Mouse (Mus musculus) CD8-positive naive resting alpha-beta T cell, adult 57 days (primary cell): Measurements from ENCODE around the gene D2hgdh. TPM values are rescaled to one million over a fixed set of nuclear protein-coding genes. Genes with fewer than 3 reads are reported as not detected.

ENCODE experiments used
- total RNA-seq: library from RNA; stranded (reverse); gene quantifications from one replicate; pipeline ENCODE4 v1.2.4, GENCODE M21; 2023

The D2hgdh gene
- 58.5 TPM for total RNA-seq

DNA sequence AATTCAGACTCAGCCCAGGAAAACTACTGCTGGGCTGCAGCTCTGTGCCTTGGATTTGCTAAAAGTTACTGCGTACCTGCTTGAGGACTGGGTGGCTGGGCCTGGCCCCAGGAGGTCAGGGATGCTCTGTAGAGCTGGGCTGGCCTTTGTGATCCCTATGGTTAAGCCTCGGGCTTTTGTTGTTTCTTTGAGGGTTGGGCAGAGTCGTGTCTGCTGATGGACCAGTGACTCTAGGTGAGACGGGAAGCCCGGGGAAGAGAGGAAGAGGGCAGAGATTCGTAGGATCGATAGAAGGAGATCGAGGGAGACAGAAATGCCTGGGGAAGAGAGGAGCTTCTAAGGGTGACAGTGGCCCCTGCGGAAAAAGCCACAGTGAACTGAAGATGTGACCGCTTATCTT lies at the start of gene D2hgdh:
D2hgdh (plus strand) TSS at position 301 of the 400 bp plus-strand sequence.

GRCm38 (mm10) chr1:93801741-93802238 lies 22.9 kb upstream of the D2hgdh start, which contains the start of gene Dtymk:
Gene Dtymk (minus strand): TSS chr1:93801934.

GRCm38 (mm10) chr1:93803556-93804507 lies 20.9 kb upstream of the D2hgdh start, which contains the start of gene Ing5:
Gene Ing5 (plus strand): TSS chr1:93803965.

DNA sequence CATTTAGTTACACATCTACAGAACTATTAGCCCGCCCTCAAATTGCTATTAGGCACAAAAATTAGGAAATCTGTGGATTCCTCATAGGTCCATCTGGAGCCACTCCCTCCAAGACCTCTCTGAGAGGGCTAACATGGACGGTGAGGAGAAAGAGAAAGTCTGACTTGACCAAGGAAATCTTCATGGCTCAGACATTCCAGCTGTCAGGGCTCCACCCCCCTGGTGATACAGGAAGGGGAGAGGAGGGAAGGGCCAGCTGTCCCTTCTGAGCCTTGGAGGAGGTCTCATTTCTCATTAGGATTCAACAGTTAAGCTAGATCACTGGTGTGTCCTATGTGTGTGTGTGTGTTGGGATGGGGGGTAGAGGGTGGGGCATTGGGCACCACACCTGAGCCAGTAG lies 36.3 kb downstream of the D2hgdh start, which contains the start of gene Gal3st2:
Gal3st2 (plus strand) TSS at position 259 of the 400 bp plus-strand sequence.

Other genes starting within 250 kb of the D2hgdh start
- gene Stk25, start 166.2 kb upstream of the D2hgdh start, total RNA-seq, result 118 TPM
- gene Bok, start 139.2 kb upstream of the D2hgdh start, total RNA-seq, result not detected
- 95.2 TPM for gene Atg4b, start 73.4 kb upstream of the D2hgdh start, total RNA-seq
- gene Thap4, start 70.0 kb upstream of the D2hgdh start, total RNA-seq, result 16.2 TPM
- gene Dtymk, start 23.0 kb upstream of the D2hgdh start, total RNA-seq, result 50.3 TPM
- 34.2 TPM for gene Ing5, start 20.9 kb upstream of the D2hgdh start, total RNA-seq
- gene Gal3st2, start 36.4 kb downstream of the D2hgdh start, total RNA-seq, result 0.58 TPM
- gene Gal3st2b, start 93.4 kb downstream of the D2hgdh start, total RNA-seq, result 0.40 TPM
- 0.09 TPM for gene Gal3st2c, start 165.6 kb downstream of the D2hgdh start, total RNA-seq
- not detected for gene Neu4, start 195.5 kb downstream of the D2hgdh start, total RNA-seq
- 0.70 TPM for gene Pdcd1, start 227.6 kb downstream of the D2hgdh start, total RNA-seq